Mouse (Mus musculus): Measurements from ENCODE around the gene Cacnb2. TPM values are rescaled to one million over a fixed set of nuclear protein-coding genes. Genes with fewer than 3 reads are reported as not detected.

Gene Cacnb2
- total and polyA plus RNA-seq, 3 experiments = not detected

DNA sequence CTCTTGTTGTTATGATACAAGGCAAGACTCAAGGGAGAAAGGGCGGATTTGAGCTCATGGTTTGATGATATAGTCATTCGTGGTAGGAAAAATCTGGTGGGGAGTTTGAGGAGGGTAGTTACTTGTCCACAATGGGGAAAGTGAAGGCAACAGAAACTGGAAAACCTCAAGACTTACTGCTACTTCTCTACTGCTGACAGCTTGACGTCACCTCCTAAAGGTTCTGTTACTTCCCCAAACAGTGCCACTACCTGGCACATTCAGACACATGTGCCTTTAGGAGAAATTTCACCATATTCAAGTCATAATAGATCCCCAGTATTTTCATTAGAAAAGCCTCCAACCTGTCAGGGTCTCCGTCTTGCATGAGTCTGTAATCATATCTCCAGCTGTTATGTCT, 167.7 kb downstream of the Cacnb2 start:
- H3K27ac ChIP-seq (ENCODE audit: control insufficient read depth, low read depth, low read length) = no peak overlapping the region
- no peaks in the 10 kb centered on the region for H3K4me1 ChIP-seq (ENCODE audit: control insufficient read depth in 1 of 2, insufficient read depth in 2 of 2, low read length in 2 of 2)
- TF ChIP-seq TBP (IDR thresholded peaks at IDR 0.05; ENCODE audit: low read depth, low read length) (no peak), NRF1 (IDR thresholded peaks at IDR 0.05; ENCODE audit: insufficient read depth, low read depth, low read length, poor library complexity, severe bottlenecking) (no peak), KAT2A (conservative IDR thresholded peaks at IDR 0.05; ENCODE audit: low read depth, low read length) (no peak), RCOR1 (IDR thresholded peaks at IDR 0.05; ENCODE audit: low read depth, low read length) (no peak), TAL1 (IDR thresholded peaks at IDR 0.05; ENCODE audit: low read length) (no peak)
- H3K27me3 ChIP-seq (ENCODE audit: control insufficient read depth in 1 of 2, insufficient read depth in 2 of 2, low read length in 2 of 2) = no peaks in the 10 kb centered on the region
- no peaks in the 10 kb centered on the region for H3K79me2 ChIP-seq (ENCODE audit: control insufficient read depth, insufficient read depth, low read length, poor library complexity)
- H3K9me3 ChIP-seq (replicated peaks; ENCODE audit: insufficient read depth, low read length) = no peaks in the 10 kb centered on the region
- no peak overlapping the region for H3K4me3 ChIP-seq (ENCODE audit: control insufficient read depth in 1 of 2, insufficient read depth in 1 of 2, low read depth in 2 of 2, low read length in 2 of 2)
- H3K9ac ChIP-seq (ENCODE audit: control insufficient read depth, low read depth, low read length, poor library complexity, severe bottlenecking) = no peak overlapping the region
- DNase-seq (ENCODE audit: low read depth, low spot score) = no peak
- no peaks in the 10 kb centered on the region for H3K36me3 ChIP-seq (ENCODE audit: control insufficient read depth in 1 of 2, insufficient read depth in 2 of 2, low read length in 2 of 2)

DNA sequence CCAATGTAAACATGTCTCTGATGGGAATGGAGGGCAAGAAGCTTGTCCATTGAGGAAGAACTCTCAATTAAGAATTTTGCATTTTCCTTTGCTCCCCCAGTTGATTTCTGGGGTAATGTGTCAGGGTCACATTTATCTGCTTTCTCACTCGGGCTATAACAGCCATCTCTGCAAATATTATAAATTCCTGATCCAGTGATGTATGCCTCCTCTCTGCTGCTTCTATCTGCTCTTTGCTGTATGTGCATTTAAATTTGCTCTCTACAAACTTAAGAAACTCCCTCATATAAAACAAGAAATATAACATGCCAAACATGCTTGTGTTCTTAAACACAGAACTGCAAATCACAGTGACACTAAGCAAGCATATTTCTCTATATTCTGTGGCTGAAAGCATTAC, 171.5 kb downstream of the Cacnb2 start:
- H3K27ac ChIP-seq (ENCODE audit: control insufficient read depth, low read depth, low read length) = no peak overlapping the region
- no peaks in the 10 kb centered on the region for H3K36me3 ChIP-seq (ENCODE audit: control insufficient read depth in 1 of 2, insufficient read depth in 2 of 2, low read length in 2 of 2)
- TF ChIP-seq MAFK (IDR thresholded peaks at IDR 0.05; ENCODE audit: borderline replicate concordance, low read depth, low read length) (no peak), NRF1 (IDR thresholded peaks at IDR 0.05; ENCODE audit: insufficient read depth, low read depth, low read length, poor library complexity, severe bottlenecking) (no peak)
- H3K79me2 ChIP-seq (ENCODE audit: control insufficient read depth, insufficient read depth, low read length, poor library complexity) = no peaks in the 10 kb centered on the region
- no peaks in the 10 kb centered on the region for H3K9me3 ChIP-seq (replicated peaks; ENCODE audit: insufficient read depth, low read length)
- H3K27me3 ChIP-seq (ENCODE audit: control insufficient read depth in 1 of 2, insufficient read depth in 2 of 2, low read length in 2 of 2) = no peaks in the 10 kb centered on the region
- H3K4me1 ChIP-seq (ENCODE audit: control insufficient read depth in 1 of 2, insufficient read depth in 2 of 2, low read length in 2 of 2) = no peaks in the 10 kb centered on the region
- DNase-seq (ENCODE audit: low read depth, low spot score) = no peak
- H3K9ac ChIP-seq (ENCODE audit: control insufficient read depth, low read depth, low read length, poor library complexity, severe bottlenecking) = no peak overlapping the region
- H3K4me3 ChIP-seq (ENCODE audit: control insufficient read depth in 1 of 2, insufficient read depth in 1 of 2, low read depth in 2 of 2, low read length in 2 of 2) = no peak overlapping the region

GRCm38 (mm10) chr2:14774857-14775495, 172.1 kb downstream of the Cacnb2 start:
- Histone ChIP-seq H3K4me3 (ENCODE audit: control insufficient read depth in 1 of 2, insufficient read depth in 1 of 2, low read depth in 2 of 2, low read length in 2 of 2) (no peak overlapping the region), H3K27me3 (ENCODE audit: control insufficient read depth in 1 of 2, insufficient read depth in 2 of 2, low read length in 2 of 2) (no peaks in the 10 kb centered on the region), H3K36me3 (ENCODE audit: control insufficient read depth in 1 of 2, insufficient read depth in 2 of 2, low read length in 2 of 2) (no peaks in the 10 kb centered on the region), H3K9me3 (replicated peaks; ENCODE audit: insufficient read depth, low read length) (no peaks in the 10 kb centered on the region), H3K9ac (ENCODE audit: control insufficient read depth, low read depth, low read length, poor library complexity, severe bottlenecking) (no peak overlapping the region), H3K79me2 (ENCODE audit: control insufficient read depth, insufficient read depth, low read length, poor library complexity) (no peaks in the 10 kb centered on the region), H3K27ac (ENCODE audit: control insufficient read depth, low read depth, low read length) (no peak overlapping the region), H3K4me1 (ENCODE audit: control insufficient read depth in 1 of 2, insufficient read depth in 2 of 2, low read length in 2 of 2) (no peaks in the 10 kb centered on the region)
- TF ChIP-seq USF2 (IDR thresholded peaks at IDR 0.05; ENCODE audit: borderline replicate concordance in 1 of 2, insufficient read depth in 1 of 2, low read depth in 1 of 2, low read length in 2 of 2) (no peak), NELFE (IDR thresholded peaks at IDR 0.05; ENCODE audit: low read depth, low read length) (no peak), ZMIZ1 (IDR thresholded peaks at IDR 0.05; ENCODE audit: low read depth, low read length) (no peak), ETS1 (IDR thresholded peaks at IDR 0.05; ENCODE audit: low read depth, low read length) (no peak), POLR2A (IDR thresholded peaks at IDR 0.05; ENCODE audit: control insufficient read depth in 1 of 2, insufficient read depth in 1 of 2, low read depth in 1 of 2, low read length in 2 of 2, poor library complexity in 1 of 2) (no peak), TBP (IDR thresholded peaks at IDR 0.05; ENCODE audit: low read depth, low read length) (no peak), KAT2A (conservative IDR thresholded peaks at IDR 0.05; ENCODE audit: low read depth, low read length) (no peak), EP300 (IDR thresholded peaks at IDR 0.05; ENCODE audit: low read depth in 1 of 2, low read length in 2 of 2) (no peak)
- no peak for DNase-seq (ENCODE audit: low read depth, low spot score)

All from MEL (cell line).